Mouse (Mus musculus) lung, embryonic 14.5 days (tissue): ENCODE data around the gene Psd. TPM values are rescaled to one million over a fixed set of nuclear protein-coding genes. Genes with fewer than 3 reads are reported as not detected.

Experiments used
- ATAC-seq: fragments of 200-750 bp; cut with Nextera tagmentation; 2 replicates; pipeline ENCODE4 v1.8.0; 2017; ENCODE audit warnings: mild to moderate bottlenecking, moderate TSS enrichment, moderate library complexity; ENCODE audit not compliant: insufficient read depth
- DNase-seq: peaks from one replicate; pipeline ENCODE4 v3.0.0-alpha.2; 2015
- H3K27ac ChIP-seq: fragments of 300-500 bp; sonication (generic); 2 replicates; pipeline ENCODE4 v1.5.1; 2014; ENCODE audit warnings: low read depth, mild to moderate bottlenecking, moderate library complexity
- H3K27me3 ChIP-seq: fragments of 300-500 bp; sonication (generic); 2 replicates; pipeline ENCODE4 v1.6.1; 2014; ENCODE audit warnings: low read length, control low read depth; ENCODE audit not compliant: insufficient read depth
- H3K36me3 ChIP-seq: fragments of 300-500 bp; sonication (generic); 2 replicates; pipeline ENCODE4 v1.6.1; 2014; ENCODE audit warnings: control low read depth; ENCODE audit not compliant: insufficient read depth
- H3K4me1 ChIP-seq: fragments of 300-500 bp; sonication (generic); 2 replicates; pipeline ENCODE4 v1.6.1; 2014; ENCODE audit warnings: antibody characterized with exemption, control low read depth; ENCODE audit not compliant: insufficient read depth
- H3K4me2 ChIP-seq: fragments of 300-500 bp; sonication (generic); 2 replicates; pipeline ENCODE4 v1.6.1; 2014; ENCODE audit warnings: mild to moderate bottlenecking
- H3K4me3 ChIP-seq: fragments of 300-500 bp; sonication (generic); 2 replicates; pipeline ENCODE4 v1.5.1; 2014; ENCODE audit warnings: low read depth, low read length
- H3K9ac ChIP-seq: fragments of 300-500 bp; sonication (generic); 2 replicates; pipeline ENCODE4 v1.6.1; 2014
- H3K9me3 ChIP-seq: fragments of 300-500 bp; sonication (generic); 2 replicates; pipeline ENCODE4 v1.6.1; 2016; ENCODE audit warnings: low read depth, low read length, control low read depth
- CTCF ChIP-seq: IDR thresholded peaks from 2 replicates; pipeline ENCODE4 v1.5.1; 2016; ENCODE audit warnings: antibody characterized with exemption, low read depth
- WGBS: fragments of 180-500 bp; shearing (Covaris S2); extraction: QIAGEN DNeasy Blood & Tissue Kit; methylation state at CpG from one replicate; pipeline ENCODE4 v1.1.7; 2014; 5-methylcytosine and 5-hydroxymethylcytosine counted together
- polyA plus RNA-seq: library from polyadenylated mRNA; unstranded; fragments of >200 nt; fragmentation: Nextera tagmentation; extraction: Ambion mirVana; gene quantifications from 2 replicates; pipeline ENCODE4 v1.2.1, GENCODE M21; 2014

Psd gene
- polyA plus RNA-seq, 1 experiment from 2014 or later = 9.9 TPM

- 0 out of 2 replicates have a peak, but pooled peaks cover 8% of the 10 kb centered on the region for H3K36me3 ChIP-seq
- peak overlapping the region; percentile 72 for H3K27ac ChIP-seq
- H3K27me3 ChIP-seq = 0 out of 2 replicates have a peak, but pooled peaks cover 3% of the 10 kb centered on the region
- WGBS = under 1% methylated on average over 38 of the region's 43 CpGs
- 0 out of 2 replicates have a peak, but pooled peaks cover 3% of the 10 kb centered on the region for H3K4me1 ChIP-seq
- DNase-seq = peak; percentile 92
- peak overlapping the region; percentile 99 for H3K4me2 ChIP-seq
- no peak for TF ChIP-seq CTCF
- H3K4me3 ChIP-seq = peak overlapping the region; percentile 68
- no peaks in the 10 kb centered on the region for H3K9me3 ChIP-seq
- peak overlapping the region; percentile 59 for H3K9ac ChIP-seq
- peak; percentile 68 for ATAC-seq
Observed at GRCm38 (mm10) chr19:46305432-46306267, 21.3 kb downstream of the Psd start.

DNA sequence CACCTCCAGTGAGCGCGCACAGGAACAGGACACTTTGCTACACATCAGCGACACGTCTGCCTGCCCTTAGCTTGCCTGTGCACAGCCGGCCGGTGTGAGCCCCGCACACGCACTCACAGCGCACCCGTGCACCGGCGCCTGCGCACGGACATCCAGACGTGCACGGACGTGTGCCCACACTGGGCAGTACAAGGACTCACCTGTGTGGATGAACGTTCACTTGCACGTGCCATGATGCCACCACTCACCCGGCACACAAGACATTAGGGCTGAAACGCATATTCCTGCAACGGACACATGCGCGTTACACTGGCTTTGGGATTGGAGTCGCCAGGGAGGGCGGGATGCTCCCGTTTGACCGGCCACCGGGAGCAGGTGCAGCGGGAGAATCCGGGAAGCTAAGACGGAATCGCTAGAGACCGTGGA, 22.0 kb downstream of the Psd start:
- DNase-seq = no peak
- H3K27ac ChIP-seq = peak overlapping the region; percentile 72
- H3K9ac ChIP-seq = peak overlapping the region; percentile 59
- 0 out of 2 replicates have a peak, but pooled peaks cover 5% of the 10 kb centered on the region for H3K36me3 ChIP-seq
- no peaks in the 10 kb centered on the region for H3K9me3 ChIP-seq
- H3K27me3 ChIP-seq = 0 out of 2 replicates have a peak, but pooled peaks cover 3% of the 10 kb centered on the region
- no peak for TF ChIP-seq CTCF
- peak; percentile 30 for ATAC-seq
- WGBS = 1% methylated on average over 34 of the region's 34 CpGs
- H3K4me1 ChIP-seq = 0 out of 2 replicates have a peak, but pooled peaks cover 3% of the 10 kb centered on the region
- peak overlapping the region; percentile 99 for H3K4me2 ChIP-seq
- H3K4me3 ChIP-seq = peak overlapping the region; percentile 68

GRCm38 (mm10) chr19:46304216-46304841, 22.6 kb downstream of the Psd start, which contains the start of gene Nfkb2:
Nfkb2 (plus strand) TSS chr19:46304320.
- H3K27ac ChIP-seq = peak within 1 kb of the TSS; percentile 89
- peak within 1 kb of the TSS; percentile 99 for H3K4me2 ChIP-seq
- 0 out of 2 replicates have a peak, but pooled peaks cover 3% of the 10 kb centered on the region for H3K27me3 ChIP-seq
- H3K4me3 ChIP-seq = peak within 1 kb of the TSS; percentile 68
- 0 out of 2 replicates have a peak, but pooled peaks cover 3% of the 10 kb centered on the region for H3K4me1 ChIP-seq
- under 1% methylated on average over 39 of the region's 39 CpGs for WGBS
- peak; percentile 94 for ATAC-seq
- H3K9ac ChIP-seq = peak within 1 kb of the TSS; percentile 59
- H3K9me3 ChIP-seq = no peaks in the 10 kb centered on the region
- no peaks in the 10 kb centered on the region for H3K36me3 ChIP-seq
- DNase-seq = peak; percentile 95
- peak; percentile 91 for TF ChIP-seq CTCF

DNA sequence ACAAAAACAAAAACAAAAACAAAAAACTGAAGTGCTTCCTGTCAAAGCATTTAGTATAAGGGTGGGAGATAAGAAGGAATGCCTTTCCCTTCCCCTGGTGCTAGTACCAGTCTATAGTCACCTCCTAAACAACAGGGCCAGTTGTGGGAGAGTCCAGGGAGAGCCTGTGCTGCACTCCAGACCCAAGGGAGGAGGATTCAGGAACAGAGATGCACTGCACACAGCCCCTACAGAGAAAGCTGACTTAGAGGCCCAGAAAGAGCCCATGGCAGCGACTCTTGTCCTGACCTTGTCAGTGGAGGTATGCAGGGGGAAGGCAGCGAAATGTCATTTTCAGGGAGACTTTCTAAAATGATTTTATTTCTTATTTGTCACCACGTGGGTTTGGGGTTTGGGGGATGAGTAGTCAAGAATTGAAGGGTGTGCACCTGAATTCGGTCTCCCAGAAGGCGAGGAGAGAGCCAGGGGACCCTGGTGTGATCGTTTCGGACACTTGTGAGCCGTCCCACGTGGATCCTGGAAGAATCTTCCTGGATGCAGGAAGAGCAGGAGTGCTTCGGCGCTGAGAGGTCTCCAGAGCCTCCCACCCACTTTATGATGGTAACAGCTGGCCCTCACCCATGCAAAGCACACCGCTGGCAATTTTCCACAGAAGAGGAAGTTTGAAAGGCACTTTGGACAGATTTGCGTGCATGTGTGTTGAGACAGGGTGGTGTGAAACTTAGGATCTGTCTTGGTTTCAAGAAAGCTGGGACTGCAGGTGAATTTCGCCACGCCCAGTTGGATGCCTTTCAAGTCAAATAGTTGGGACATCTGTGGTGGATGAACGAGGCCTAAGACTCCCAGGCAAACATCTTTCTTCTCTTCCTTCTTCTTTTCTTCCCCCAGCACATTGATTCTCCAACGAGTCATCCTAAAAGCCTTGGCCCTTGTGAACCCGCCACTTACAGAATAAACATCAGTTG, 23.4 kb downstream of the Psd start:
- H3K9me3 ChIP-seq = no peaks in the 10 kb centered on the region
- H3K36me3 ChIP-seq = no peaks in the 10 kb centered on the region
- WGBS = 53% methylated on average over 18 of the region's 18 CpGs
- no peak for DNase-seq
- H3K27ac ChIP-seq = peak overlapping the region; percentile 89; the same call in 1 of the 2 replicates
- 0 out of 2 replicates have a peak, but pooled peaks cover 3% of the 10 kb centered on the region for H3K27me3 ChIP-seq
- no peak for TF ChIP-seq CTCF
- no peak overlapping the region; the same call in 1 of the 2 replicates for H3K9ac ChIP-seq
- H3K4me1 ChIP-seq = 0 out of 2 replicates have a peak, but pooled peaks cover 3% of the 10 kb centered on the region
- peak overlapping the region; percentile 99 for H3K4me2 ChIP-seq
- H3K4me3 ChIP-seq = peak overlapping the region; percentile 68
- no peak for ATAC-seq

DNA sequence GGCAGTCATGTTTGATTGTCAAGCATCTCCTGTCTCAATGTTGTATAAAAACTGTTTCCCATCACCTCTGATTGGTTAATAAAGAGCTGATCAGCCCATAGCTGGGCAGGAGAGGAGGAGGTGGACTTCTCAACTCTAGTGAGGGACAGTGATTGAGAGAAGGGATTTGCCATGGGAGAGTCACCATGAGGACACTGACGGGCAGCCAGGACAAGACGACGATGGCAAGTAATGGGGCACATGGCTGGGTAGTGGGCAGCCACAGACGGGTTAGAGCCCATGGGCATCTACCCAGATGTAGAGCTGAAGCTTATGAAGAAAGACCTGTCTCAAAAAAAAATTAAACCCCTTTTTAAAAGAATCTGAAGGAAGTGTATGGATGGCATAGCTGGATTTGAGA, 24.4 kb downstream of the Psd start:
- no peak for TF ChIP-seq CTCF
- H3K4me2 ChIP-seq = no peak overlapping the region
- H3K9ac ChIP-seq = no peak overlapping the region
- no peak overlapping the region for H3K27ac ChIP-seq
- DNase-seq (no peak), ATAC-seq (no peak)
- H3K9me3 ChIP-seq = no peaks in the 10 kb centered on the region
- 0 out of 2 replicates have a peak, but pooled peaks cover 3% of the 10 kb centered on the region for H3K27me3 ChIP-seq
- WGBS = 88% methylated on average over 4 of the region's 4 CpGs
- H3K36me3 ChIP-seq = no peaks in the 10 kb centered on the region
- no peak overlapping the region for H3K4me3 ChIP-seq
- H3K4me1 ChIP-seq = 0 out of 2 replicates have a peak, but pooled peaks cover 3% of the 10 kb centered on the region
